Mouse (Mus musculus): ENCODE results near the gene Gm20388.

GRCm38 (mm10) chr8:120382436-120383203 lies 472.0 kb downstream of the Gm20388 start:
- TF ChIP-seq GATA1 (IDR thresholded peaks at IDR 0.05; ENCODE audit: low read length) = no peak
- no peak for TF ChIP-seq TAL1 (IDR thresholded peaks at IDR 0.05; ENCODE audit: low read length)

Data from erythroblast, embryonic 14.5 days (primary cell).